ENCODE assay signal across 14 mouse cellular contexts in genomic region chr2:65450449-65451360, GRCm38 (mm10).
A peak's percentile ranks its signal among the peaks of the same experiment; 100 is the strongest.
DNase-seq lines count a peak whose midpoint lies in the region; ATAC-seq and TF ChIP-seq lines count a peak whose summit lies in the region.
"Had no signal": no experiment of that assay in that cellular context is flagged by ENCODE, and none has a peak within 500 bp of the region (broad histone marks: within the 10 kb centered on the region; RNA-seq: fewer than 3 reads in every experiment).

No protein-coding gene starts in this region.

- peak; percentile 75; the same call in 1 of the 2 replicates for ATAC-seq in neural tube, embryonic 13.5 days (ENCODE audit: low read depth)
- ATAC-seq in forebrain, embryonic 15.5 days (replicated peaks), result peak; percentile 63; the same call in 1 of the 2 replicates
- ATAC-seq: inflammation-experienced regulatory T-cells, adult 6 months; liver, postnatal 0 days had no signal

- WGBS in neural tube, embryonic 13.5 days, result 41% methylated on average over 2 of the region's 2 CpGs
- WGBS in forebrain, embryonic 15.5 days, result 46% methylated on average over 2 of the region's 2 CpGs
- WGBS in kidney, adult 2 months, result 50% methylated on average over 2 of the region's 2 CpGs

- H3K36me3 ChIP-seq in neural tube, embryonic 13.5 days, result no peaks in the 10 kb centered on the region
- no peaks in the 10 kb centered on the region for H3K36me3 ChIP-seq in forebrain, embryonic 15.5 days
- no peaks in the 10 kb centered on the region for H3K36me3 ChIP-seq in kidney, adult 2 months (ENCODE audit: control insufficient read depth, insufficient read depth, low read length)
- H3K36me3 ChIP-seq: limb, embryonic 10.5 days had no signal

- no peak overlapping the region; the same call in none of the 2 replicates for H3K27ac ChIP-seq in neural tube, embryonic 13.5 days (replicated peaks)
- no peak overlapping the region for H3K27ac ChIP-seq in forebrain, embryonic 15.5 days (replicated peaks)
- no peak overlapping the region for H3K27ac ChIP-seq in kidney, adult 2 months (ENCODE audit: insufficient read depth, low read depth, low read length)
- H3K27ac ChIP-seq: limb, embryonic 10.5 days had no signal

- H3K4me2 ChIP-seq in neural tube, embryonic 13.5 days, result no peak overlapping the region
- H3K4me2 ChIP-seq in forebrain, embryonic 15.5 days (replicated peaks), result no peak overlapping the region

- H3K9ac ChIP-seq in neural tube, embryonic 13.5 days, result no peak overlapping the region
- H3K9ac ChIP-seq in forebrain, embryonic 15.5 days (replicated peaks), result no peak overlapping the region
- H3K9ac ChIP-seq: liver, postnatal 0 days had no signal

- TF ChIP-seq CTCF in kidney, adult 2 months (conservative IDR thresholded peaks at IDR 0.05; ENCODE audit: insufficient read depth, insufficient read length, low read depth, low read length), result no peak

- no peak overlapping the region for H3K4me3 ChIP-seq in neural tube, embryonic 13.5 days
- H3K4me3 ChIP-seq in forebrain, embryonic 15.5 days, result no peak overlapping the region
- no peak overlapping the region for H3K4me3 ChIP-seq in kidney, adult 2 months (ENCODE audit: insufficient read depth, low read depth, low read length)
- H3K4me3 ChIP-seq: erythroblast, embryonic 14.5 days; limb, embryonic 10.5 days had no signal

- no peak for DNase-seq in neural tube, embryonic 10.5 days (ENCODE audit: extremely low spot score, low spot score)
- DNase-seq in layer of hippocampus, adult 9-10 months (ENCODE audit: low spot score), result peak; percentile 13
- DNase-seq in retina, embryonic 14.5 days (ENCODE audit: low spot score), result peak; percentile 33
- DNase-seq in kidney, adult 8-10 months, result no peak
- DNase-seq in kidney, adult 2 months, result no peak
- no peak for DNase-seq in adrenal gland, postnatal 4 days (ENCODE audit: low spot score in 2 of 2)
- DNase-seq: cerebellum, postnatal 14 days; gastrocnemius, postnatal 36 days; liver, postnatal 0 days had no signal

- TF ChIP-seq POLR2A in kidney, adult 2 months (IDR thresholded peaks at IDR 0.05; ENCODE audit: low read depth, low read length), result no peak

- no peaks in the 10 kb centered on the region for H3K9me3 ChIP-seq in neural tube, embryonic 13.5 days
- no peaks in the 10 kb centered on the region for H3K9me3 ChIP-seq in forebrain, embryonic 15.5 days
- H3K9me3 ChIP-seq: limb, embryonic 10.5 days had no signal

- peaks cover 4% of the 10 kb centered on the region for H3K4me1 ChIP-seq in neural tube, embryonic 13.5 days (replicated peaks)
- H3K4me1 ChIP-seq in forebrain, embryonic 15.5 days, result no peaks in the 10 kb centered on the region
- no peaks in the 10 kb centered on the region for H3K4me1 ChIP-seq in kidney, adult 2 months (ENCODE audit: control insufficient read depth, insufficient read depth, low read length)
- H3K4me1 ChIP-seq: limb, embryonic 10.5 days had no signal

- H3K27me3 ChIP-seq in neural tube, embryonic 13.5 days, result no peaks in the 10 kb centered on the region
- H3K27me3 ChIP-seq in forebrain, embryonic 15.5 days, result no peaks in the 10 kb centered on the region
- no peaks in the 10 kb centered on the region for H3K27me3 ChIP-seq in kidney, adult 2 months (replicated peaks; ENCODE audit: control insufficient read depth, insufficient read depth, low read length)

Comparison
In these comparisons a context has a peak if more than half of its experiments do, and no peak if none do; other contexts are left out.
1. DNase-seq: peak in layer of hippocampus, adult 9-10 months (single experiment) and retina, embryonic 14.5 days (single experiment); none in neural tube, embryonic 10.5 days (single experiment), kidney, adult 8-10 months (0 of 2), kidney, adult 2 months (single experiment) and adrenal gland, postnatal 4 days (0 of 2).